Mouse (Mus musculus): Measurements from ENCODE around the gene Zic4. TPM values are rescaled to one million over a fixed set of nuclear protein-coding genes. Genes with fewer than 3 reads are reported as not detected.

Gene Zic4
- polyA plus RNA-seq, 1 experiment: 3.4 TPM

DNA sequence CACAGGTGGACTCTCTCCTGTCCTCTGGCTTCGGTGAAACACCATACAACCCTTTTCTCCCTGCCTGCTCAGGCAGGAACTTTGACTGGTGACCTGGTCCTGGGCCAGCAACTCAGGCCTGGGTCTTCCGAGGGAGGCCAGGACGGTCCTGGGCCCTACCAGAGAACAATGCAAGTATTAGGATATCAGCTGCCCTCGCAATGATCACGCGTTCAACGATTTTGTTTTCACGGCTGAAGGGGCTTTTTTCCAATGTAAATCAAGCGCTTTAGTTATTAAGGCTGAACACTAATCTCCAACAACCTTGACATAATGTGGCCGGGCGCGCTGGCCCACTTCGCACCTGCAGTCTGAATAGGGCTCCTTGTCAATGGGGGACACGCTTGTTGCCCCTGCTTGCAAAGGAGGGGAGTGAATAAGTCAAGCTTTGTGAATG, 32.0 kb downstream of the Zic4 start:
- Histone ChIP-seq H3K27ac (ENCODE audit: insufficient read depth, low read length) (no peak overlapping the region), H3K4me1 (ENCODE audit: control insufficient read depth, insufficient read depth, low read length) (no peaks in the 10 kb centered on the region), H3K4me3 (ENCODE audit: insufficient read depth, low read length) (no peak overlapping the region)
- no peak for TF ChIP-seq POLR2A (IDR thresholded peaks at IDR 0.05; ENCODE audit: extremely low read depth, insufficient read depth, low read length)
- TF ChIP-seq CTCF (IDR thresholded peaks at IDR 0.05; ENCODE audit: extremely low read depth, insufficient read depth, low read length): no peak

DNA sequence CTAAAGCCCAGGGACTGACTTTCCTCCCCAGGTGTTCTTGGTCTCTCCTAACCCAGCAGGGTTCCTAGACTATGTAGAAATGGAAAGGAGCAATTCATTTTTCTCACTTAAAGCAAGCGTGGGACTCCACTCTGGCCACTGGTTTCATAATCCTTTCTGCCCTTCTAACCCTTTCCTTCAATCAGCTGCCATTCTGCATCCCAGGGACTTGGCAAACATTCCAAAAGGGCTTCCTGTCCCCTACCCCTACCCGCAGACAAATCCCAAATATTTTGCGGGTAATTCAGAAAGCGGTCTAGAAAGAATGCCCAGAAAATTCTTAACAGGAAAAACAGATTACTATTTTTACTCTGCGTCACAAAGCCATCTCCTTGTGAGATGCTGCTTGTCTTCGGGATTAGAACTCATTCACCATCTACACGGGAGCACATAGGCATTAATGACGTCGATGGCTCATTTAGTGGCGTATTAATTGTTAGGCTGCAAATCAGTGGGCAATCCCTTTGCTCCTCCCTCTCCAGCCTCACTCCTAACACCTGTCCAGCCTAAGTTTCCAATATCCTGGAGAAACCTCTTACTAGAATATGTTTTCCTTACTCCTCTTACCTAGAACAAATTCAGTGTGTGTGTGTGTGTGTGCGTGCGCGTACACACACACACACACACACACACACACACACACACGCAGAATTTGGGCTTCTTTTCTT, 33.0 kb downstream of the Zic4 start:
- H3K4me1 ChIP-seq (ENCODE audit: control insufficient read depth, insufficient read depth, low read length): no peaks in the 10 kb centered on the region
- no peak overlapping the region for H3K27ac ChIP-seq (ENCODE audit: insufficient read depth, low read length)
- H3K4me3 ChIP-seq (ENCODE audit: insufficient read depth, low read length): no peak overlapping the region
- TF ChIP-seq POLR2A (IDR thresholded peaks at IDR 0.05; ENCODE audit: extremely low read depth, insufficient read depth, low read length): no peak
- TF ChIP-seq CTCF (IDR thresholded peaks at IDR 0.05; ENCODE audit: extremely low read depth, insufficient read depth, low read length): no peak

- no peak for TF ChIP-seq CTCF (IDR thresholded peaks at IDR 0.05; ENCODE audit: extremely low read depth, insufficient read depth, low read length)
- TF ChIP-seq POLR2A (IDR thresholded peaks at IDR 0.05; ENCODE audit: extremely low read depth, insufficient read depth, low read length): no peak
- Histone ChIP-seq H3K27ac (ENCODE audit: insufficient read depth, low read length) (no peak overlapping the region), H3K4me1 (ENCODE audit: control insufficient read depth, insufficient read depth, low read length) (no peaks in the 10 kb centered on the region), H3K4me3 (ENCODE audit: insufficient read depth, low read length) (no peak overlapping the region)
These were observed 37.8 kb downstream of the Zic4 start for GRCm38 (mm10) chr9:91399976-91400375.

DNA sequence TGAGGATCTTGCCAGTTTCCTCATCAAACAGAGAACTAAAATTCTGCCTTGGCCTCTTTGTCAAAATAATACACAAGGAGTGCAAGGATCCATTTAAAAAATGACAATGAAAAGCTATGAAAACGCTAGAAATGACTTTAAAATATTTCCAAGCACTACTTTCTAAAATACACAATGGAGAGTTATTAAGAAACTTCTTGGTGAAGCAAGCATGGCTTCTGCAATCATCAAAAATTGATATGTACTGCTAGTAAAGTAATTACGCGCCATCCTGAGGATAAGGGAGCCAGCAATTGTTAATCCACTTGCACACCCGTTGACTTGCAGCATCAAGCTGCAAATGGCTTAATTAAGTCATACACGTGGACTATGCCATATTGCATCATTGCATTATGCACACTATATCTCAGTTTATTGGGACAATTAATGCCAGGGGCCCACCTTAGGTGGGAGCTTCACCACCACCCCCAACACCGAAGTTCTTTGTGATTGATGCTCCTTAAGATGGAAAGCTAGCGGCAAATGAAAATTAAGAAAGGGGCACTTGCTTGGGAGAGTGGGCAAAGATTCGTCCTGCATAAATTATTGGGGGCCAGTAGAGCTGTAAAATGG, 38.4 kb downstream of the Zic4 start:
- TF ChIP-seq POLR2A (IDR thresholded peaks at IDR 0.05; ENCODE audit: extremely low read depth, insufficient read depth, low read length) (no peak), CTCF (IDR thresholded peaks at IDR 0.05; ENCODE audit: extremely low read depth, insufficient read depth, low read length) (no peak)
- Histone ChIP-seq H3K27ac (ENCODE audit: insufficient read depth, low read length) (no peak overlapping the region), H3K4me3 (ENCODE audit: insufficient read depth, low read length) (no peak overlapping the region), H3K4me1 (ENCODE audit: control insufficient read depth, insufficient read depth, low read length) (no peaks in the 10 kb centered on the region)

DNA sequence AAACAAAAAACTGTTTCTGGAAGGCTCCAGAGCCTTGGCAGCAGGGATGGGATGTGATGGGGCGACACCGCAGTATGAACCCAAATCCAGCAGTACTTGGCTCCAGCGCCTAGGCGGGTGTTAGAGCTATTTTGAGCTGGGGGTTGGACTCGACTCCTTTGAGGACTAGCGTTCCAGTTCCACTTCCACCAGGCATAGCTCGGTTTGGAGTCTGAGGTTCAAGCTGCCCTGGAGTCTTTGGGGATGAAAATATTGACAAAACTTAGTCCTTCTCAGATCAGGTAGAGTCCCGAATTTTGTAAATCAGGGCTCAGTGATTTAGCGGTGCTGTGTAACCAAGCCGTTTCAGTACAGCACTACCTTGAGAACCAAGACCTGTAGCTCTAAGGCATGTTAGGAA, 39.3 kb downstream of the Zic4 start:
- H3K27ac ChIP-seq (ENCODE audit: insufficient read depth, low read length): no peak overlapping the region
- TF ChIP-seq POLR2A (IDR thresholded peaks at IDR 0.05; ENCODE audit: extremely low read depth, insufficient read depth, low read length): no peak

DNA sequence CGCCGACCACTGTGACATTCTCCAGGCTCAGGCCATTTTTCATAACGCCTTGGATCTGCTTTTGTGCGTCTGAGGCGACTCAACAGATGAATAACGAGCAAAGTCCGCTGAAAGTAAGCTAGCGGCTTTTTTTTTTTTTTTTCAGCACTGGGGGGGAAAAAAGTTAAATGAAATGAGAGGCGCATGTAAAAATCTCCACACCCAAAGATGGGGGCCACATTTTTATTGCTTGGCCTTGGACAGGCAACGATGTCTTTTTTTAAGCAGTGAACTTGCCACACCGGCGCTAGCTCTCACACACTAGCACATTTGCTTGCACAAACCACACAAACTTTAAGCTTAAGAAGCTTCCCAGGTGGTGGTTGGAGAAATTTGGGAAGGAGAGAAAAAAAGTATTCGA, 42.0 kb downstream of the Zic4 start:
- H3K4me1 ChIP-seq (ENCODE audit: control insufficient read depth, insufficient read depth, low read length): no peaks in the 10 kb centered on the region
- no peak overlapping the region for H3K4me3 ChIP-seq (ENCODE audit: insufficient read depth, low read length)
- H3K27ac ChIP-seq (ENCODE audit: insufficient read depth, low read length): no peak overlapping the region

More for the DNA sequence above, 39.3 kb downstream of the Zic4 start:
- Histone ChIP-seq H3K4me3 (ENCODE audit: insufficient read depth, low read length) (no peak overlapping the region), H3K4me1 (ENCODE audit: control insufficient read depth, insufficient read depth, low read length) (no peaks in the 10 kb centered on the region)

DNA sequence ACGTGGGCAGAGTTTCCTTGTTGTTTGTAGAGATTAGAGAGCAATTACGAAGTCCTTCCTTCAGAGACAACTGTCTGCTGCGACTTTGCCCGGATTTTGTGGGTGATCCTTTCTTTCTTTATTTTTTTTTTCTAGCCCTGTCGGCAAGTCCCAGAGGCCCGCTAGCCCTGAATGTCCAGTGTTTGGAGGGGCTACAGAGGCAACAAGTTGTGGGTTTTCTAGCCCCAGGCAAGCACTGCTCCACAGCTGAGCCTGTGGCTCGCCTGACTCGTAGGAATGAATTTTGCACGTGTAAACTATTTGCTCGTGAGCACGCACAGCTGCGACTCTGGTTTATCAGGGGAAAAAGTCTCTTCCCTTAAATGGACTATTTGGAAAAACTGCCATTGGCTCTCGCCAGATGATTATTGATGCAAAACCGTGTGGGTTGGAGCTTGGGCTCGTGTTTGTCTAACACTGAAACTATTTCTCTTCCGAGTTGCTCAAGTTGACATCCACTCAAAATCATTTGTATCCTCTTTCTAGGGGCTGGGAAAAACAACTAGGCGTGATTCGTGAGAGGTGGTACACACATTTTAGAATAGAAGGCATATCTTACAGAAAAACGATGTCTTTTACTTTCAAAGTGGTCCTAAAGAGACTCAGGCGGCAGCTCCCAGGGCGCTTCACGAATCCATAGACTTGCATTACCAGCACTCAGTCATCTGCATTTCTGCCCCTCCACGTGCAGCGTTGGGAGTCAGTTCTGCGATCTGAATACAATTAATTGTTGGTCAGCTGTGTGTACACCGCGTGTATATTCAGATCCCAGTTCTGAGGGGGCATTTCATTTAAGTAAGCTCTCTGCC, 42.9 kb downstream of the Zic4 start:
- no peak overlapping the region for H3K4me3 ChIP-seq (ENCODE audit: insufficient read depth, low read length)
- H3K4me1 ChIP-seq (ENCODE audit: control insufficient read depth, insufficient read depth, low read length): no peaks in the 10 kb centered on the region
- H3K27ac ChIP-seq (ENCODE audit: insufficient read depth, low read length): no peak overlapping the region
- TF ChIP-seq POLR2A (IDR thresholded peaks at IDR 0.05; ENCODE audit: extremely low read depth, insufficient read depth, low read length): no peak
- no peak for TF ChIP-seq CTCF (IDR thresholded peaks at IDR 0.05; ENCODE audit: extremely low read depth, insufficient read depth, low read length)

More for the DNA sequence above, 42.0 kb downstream of the Zic4 start:
- TF ChIP-seq CTCF (IDR thresholded peaks at IDR 0.05; ENCODE audit: extremely low read depth, insufficient read depth, low read length) (no peak), POLR2A (IDR thresholded peaks at IDR 0.05; ENCODE audit: extremely low read depth, insufficient read depth, low read length) (no peak)

DNA sequence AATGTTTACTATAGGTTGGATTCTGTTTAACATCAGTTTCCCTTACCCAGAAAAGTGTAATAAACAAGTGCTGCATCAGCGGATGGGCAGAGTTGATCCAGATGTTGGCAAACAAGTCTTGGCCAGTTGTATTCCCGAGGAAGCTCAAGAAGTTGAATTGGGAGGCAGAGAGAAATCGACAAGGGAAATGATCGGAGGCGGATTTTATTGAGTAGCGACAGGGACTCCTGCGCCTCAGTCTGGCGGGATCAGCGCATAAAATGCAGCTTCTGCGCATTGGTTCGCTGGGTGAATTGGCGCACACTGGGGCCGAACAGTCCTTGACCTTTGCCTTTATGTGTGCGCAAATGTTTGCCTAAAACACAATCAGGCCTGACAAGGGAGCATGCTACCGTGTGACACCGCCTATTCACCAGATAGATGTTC, 43.6 kb downstream of the Zic4 start:
- TF ChIP-seq CTCF (IDR thresholded peaks at IDR 0.05; ENCODE audit: extremely low read depth, insufficient read depth, low read length) (no peak), POLR2A (IDR thresholded peaks at IDR 0.05; ENCODE audit: extremely low read depth, insufficient read depth, low read length) (no peak)
- Histone ChIP-seq H3K4me3 (ENCODE audit: insufficient read depth, low read length) (no peak overlapping the region), H3K27ac (ENCODE audit: insufficient read depth, low read length) (0 out of 2 replicates have a peak overlapping the region, but pooled peaks have one; percentile 20), H3K4me1 (ENCODE audit: control insufficient read depth, insufficient read depth, low read length) (no peaks in the 10 kb centered on the region)

DNA sequence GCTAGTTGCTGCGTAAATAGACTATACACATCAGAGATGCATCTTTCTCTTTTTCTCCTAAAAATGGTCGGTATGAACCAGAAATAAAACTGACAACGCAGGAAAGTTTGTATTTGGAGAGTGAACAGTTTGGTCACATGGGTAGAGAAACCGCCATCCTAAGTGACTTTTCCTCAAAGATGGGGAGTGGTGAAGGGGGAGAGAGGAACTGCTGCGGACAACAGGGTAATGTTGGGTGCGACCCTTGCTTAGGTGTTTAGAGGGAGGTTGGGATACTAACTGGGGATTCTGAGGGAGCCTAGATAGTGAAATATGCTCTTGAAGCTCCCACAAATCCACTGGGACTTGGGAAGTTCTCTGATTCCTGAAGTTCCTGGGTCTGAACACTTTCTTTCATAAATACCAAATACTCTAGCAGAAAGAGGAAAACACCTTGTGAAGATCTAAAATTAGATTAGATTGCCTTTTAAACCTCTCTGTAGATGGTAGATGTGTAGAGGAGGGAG, 44.1 kb downstream of the Zic4 start:
- Histone ChIP-seq H3K4me1 (ENCODE audit: control insufficient read depth, insufficient read depth, low read length) (no peaks in the 10 kb centered on the region), H3K4me3 (ENCODE audit: insufficient read depth, low read length) (no peak overlapping the region), H3K27ac (ENCODE audit: insufficient read depth, low read length) (no peak overlapping the region)
- TF ChIP-seq CTCF (IDR thresholded peaks at IDR 0.05; ENCODE audit: extremely low read depth, insufficient read depth, low read length): no peak
- TF ChIP-seq POLR2A (IDR thresholded peaks at IDR 0.05; ENCODE audit: extremely low read depth, insufficient read depth, low read length): no peak

All from cortical plate, adult 2 months (tissue).